Mouse (Mus musculus): Measurements from ENCODE around the gene Snrnp40.

GRCm38 (mm10) chr4:130319564-130319963, 40.4 kb upstream of the Snrnp40 start:
- TF ChIP-seq CTCF (conservative IDR thresholded peaks at IDR 0.05; ENCODE audit: insufficient read depth, insufficient read length, low read depth, low read length) (no peak), POLR2A (IDR thresholded peaks at IDR 0.05; ENCODE audit: low read depth, low read length) (no peak)

Data from kidney, adult 2 months (tissue).